Mouse (Mus musculus) megakaryocyte, embryonic 14.5 days (primary cell): ENCODE measurements at regions not wholly inside any gene's neighbourhood (a gene's known extent, or its start where the extent isn't known, plus 50 kb on each side); places are given as distances from the start of the nearest gene placed in this dataset.

Experiments
- H3K27me3 ChIP-seq: replicated peaks from 2 replicates; pipeline ENCODE3; 2012; ENCODE audit warnings: inconsistent platforms
- H3K36me3 ChIP-seq: replicated peaks from 2 replicates; pipeline ENCODE3; 2012; ENCODE audit warnings: low read length, inconsistent platforms, mixed read lengths
- H3K4me1 ChIP-seq: 2 replicates; pipeline ENCODE4 v1.6.1; 2012; ENCODE audit warnings: inconsistent platforms
- H3K4me3 ChIP-seq: replicated peaks from 2 replicates; pipeline ENCODE3; 2012; ENCODE audit warnings: moderate library complexity, mild to moderate bottlenecking, inconsistent platforms
- H3K9me3 ChIP-seq: 2 replicates; pipeline ENCODE4 v1.6.1; 2012; ENCODE audit warnings: inconsistent platforms
- FLI1 ChIP-seq: IDR thresholded peaks from 2 replicates; pipeline ENCODE4 v1.6.1; 2012; ENCODE audit warnings: low read length, inconsistent platforms, mixed read lengths
- GATA1 ChIP-seq: IDR thresholded peaks from 3 replicates; pipeline ENCODE4 v1.6.1; 2012; ENCODE audit warnings: mixed read lengths, low read length, inconsistent platforms, borderline replicate concordance

GRCm38 (mm10) chr2:161344018-161344417 lies 235.1 kb upstream of the Chd6 start:
- TF ChIP-seq GATA1 = no peak
- Histone ChIP-seq H3K4me3 (peak overlapping the region; percentile 38), H3K27me3 (peaks cover 29% of the 10 kb centered on the region), H3K4me1 (peaks cover 22% of the 10 kb centered on the region), H3K9me3 (peaks cover 70% of the 10 kb centered on the region), H3K36me3 (no peaks in the 10 kb centered on the region)

GRCm38 (mm10) chr2:161342648-161343047 lies 233.8 kb upstream of the Chd6 start:
- Histone ChIP-seq H3K36me3 (no peaks in the 10 kb centered on the region), H3K4me3 (no peak overlapping the region), H3K9me3 (peaks cover 61% of the 10 kb centered on the region), H3K27me3 (peaks cover 30% of the 10 kb centered on the region), H3K4me1 (peaks cover 16% of the 10 kb centered on the region)
- TF ChIP-seq FLI1 (no peak), GATA1 (no peak)

- Histone ChIP-seq H3K4me1 (peaks cover 16% of the 10 kb centered on the region), H3K4me3 (peak overlapping the region; percentile 42), H3K36me3 (no peaks in the 10 kb centered on the region), H3K27me3 (peaks cover 30% of the 10 kb centered on the region), H3K9me3 (peaks cover 60% of the 10 kb centered on the region)
- TF ChIP-seq FLI1 = no peak
- no peak for TF ChIP-seq GATA1
Measured at GRCm38 (mm10) chr2:161341368-161341891, 232.6 kb upstream of the Chd6 start.

DNA sequence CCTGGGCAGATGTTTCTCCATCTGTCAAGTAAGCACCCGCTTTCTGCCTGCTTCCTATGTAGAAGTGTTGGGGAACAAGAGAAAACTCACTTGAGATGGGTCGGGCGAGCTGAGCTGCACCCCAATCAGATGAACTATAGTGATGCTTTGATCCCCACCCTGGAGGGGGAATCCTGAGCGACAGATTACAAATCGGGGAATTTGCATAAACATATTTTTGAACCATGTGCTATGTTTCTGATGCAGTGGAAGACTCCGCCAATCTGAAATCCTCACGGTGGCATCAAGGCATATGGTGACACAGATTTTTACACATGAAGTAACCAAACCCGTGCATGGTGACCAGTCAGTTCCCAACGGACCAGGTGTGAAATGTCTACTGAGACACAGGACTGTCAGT lies 231.4 kb upstream of the Chd6 start:
- Histone ChIP-seq H3K27me3 (peaks cover 30% of the 10 kb centered on the region), H3K4me1 (peaks cover 16% of the 10 kb centered on the region), H3K36me3 (no peaks in the 10 kb centered on the region), H3K4me3 (no peak overlapping the region), H3K9me3 (peaks cover 56% of the 10 kb centered on the region)
- TF ChIP-seq FLI1 (no peak), GATA1 (no peak)

- Histone ChIP-seq H3K4me3 (no peak overlapping the region), H3K4me1 (peaks cover 16% of the 10 kb centered on the region), H3K27me3 (peaks cover 30% of the 10 kb centered on the region), H3K9me3 (peaks cover 51% of the 10 kb centered on the region), H3K36me3 (no peaks in the 10 kb centered on the region)
- no peak for TF ChIP-seq GATA1
- no peak for TF ChIP-seq FLI1
Measured at GRCm38 (mm10) chr2:161339327-161340001, 230.6 kb upstream of the Chd6 start.

- Histone ChIP-seq H3K4me3 (no peak overlapping the region), H3K9me3 (peaks cover 50% of the 10 kb centered on the region)
Measured at GRCm38 (mm10) chr2:161338953-161339326, 230.1 kb upstream of the Chd6 start.

GRCm38 (mm10) chr2:161332653-161333052 lies 223.8 kb upstream of the Chd6 start:
- peaks cover 31% of the 10 kb centered on the region for H3K9me3 ChIP-seq

More at GRCm38 (mm10) chr2:161338953-161339326, 230.1 kb upstream of the Chd6 start:
- no peak for TF ChIP-seq GATA1
- TF ChIP-seq FLI1 = no peak
- H3K27me3 ChIP-seq = peaks cover 30% of the 10 kb centered on the region
- no peaks in the 10 kb centered on the region for H3K36me3 ChIP-seq
- H3K4me1 ChIP-seq = peaks cover 16% of the 10 kb centered on the region

GRCm38 (mm10) chr2:161331850-161332365 lies 223.0 kb upstream of the Chd6 start:
- peaks cover 26% of the 10 kb centered on the region for H3K9me3 ChIP-seq
- H3K36me3 ChIP-seq = no peaks in the 10 kb centered on the region
- TF ChIP-seq FLI1 (no peak), GATA1 (no peak)
- H3K4me1 ChIP-seq = 0 out of 2 replicates have a peak, but pooled peaks cover 3% of the 10 kb centered on the region
- H3K4me3 ChIP-seq = no peak overlapping the region
- no peaks in the 10 kb centered on the region for H3K27me3 ChIP-seq

More at GRCm38 (mm10) chr2:161332653-161333052, 223.8 kb upstream of the Chd6 start:
- no peak overlapping the region for H3K4me3 ChIP-seq
- no peaks in the 10 kb centered on the region for H3K27me3 ChIP-seq
- no peaks in the 10 kb centered on the region for H3K36me3 ChIP-seq
- H3K4me1 ChIP-seq = 0 out of 2 replicates have a peak, but pooled peaks cover 3% of the 10 kb centered on the region
- TF ChIP-seq GATA1 = no peak
- TF ChIP-seq FLI1 = no peak

DNA sequence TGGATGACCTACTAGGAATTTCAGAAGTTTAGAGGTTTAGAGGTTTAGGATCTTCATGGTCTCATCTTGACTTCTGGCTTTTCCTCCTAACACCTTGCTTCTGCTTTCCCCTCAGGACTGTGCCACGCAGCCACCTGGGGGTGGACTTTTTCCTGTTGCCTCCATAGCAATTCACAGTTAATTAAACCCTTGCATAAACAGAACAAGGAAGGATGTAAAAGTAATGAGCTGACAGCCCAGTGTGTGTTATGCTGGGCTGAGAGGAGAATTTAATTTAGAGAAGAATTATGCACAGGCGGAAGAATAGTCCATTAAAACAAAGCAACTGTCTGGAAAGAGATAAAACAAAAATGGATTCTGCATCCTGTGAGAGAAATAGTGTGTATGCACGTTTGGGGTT lies 193.9 kb upstream of the Chd6 start:
- TF ChIP-seq GATA1 (no peak), FLI1 (no peak)
- Histone ChIP-seq H3K4me3 (no peak overlapping the region), H3K4me1 (no peaks in the 10 kb centered on the region), H3K9me3 (peaks cover 32% of the 10 kb centered on the region), H3K27me3 (no peaks in the 10 kb centered on the region), H3K36me3 (no peaks in the 10 kb centered on the region)

GRCm38 (mm10) chr2:161268861-161269413 lies 160.1 kb upstream of the Chd6 start:
- no peaks in the 10 kb centered on the region for H3K4me1 ChIP-seq
- H3K4me3 ChIP-seq = no peak overlapping the region
- TF ChIP-seq FLI1 = no peak
- no peak for TF ChIP-seq GATA1
- H3K9me3 ChIP-seq = 0 out of 2 replicates have a peak, but pooled peaks cover 7% of the 10 kb centered on the region
- no peaks in the 10 kb centered on the region for H3K36me3 ChIP-seq
- H3K27me3 ChIP-seq = no peaks in the 10 kb centered on the region
